Mouse (Mus musculus) hindbrain, embryonic 15.5 days (tissue): Measurements from ENCODE around the gene Helb. TPM values are rescaled to one million over a fixed set of nuclear protein-coding genes. Genes with fewer than 3 reads are reported as not detected.

Experiments
- polyA plus RNA-seq: library from polyadenylated mRNA; unstranded; fragments of >200 nt; fragmentation: Nextera tagmentation; extraction: Ambion mirVana; gene quantifications from 2 replicates; pipeline ENCODE4 v1.2.1, GENCODE M21; 2015

The Helb gene
- polyA plus RNA-seq, 1 experiment from 2014 or later, result 2.6 TPM

Other genes with a start within 250 kb of the Helb start
- gene Tmbim4, start 88.6 kb upstream of the Helb start, polyA plus RNA-seq, result 101 and 103 TPM in 2 replicates
- gene Irak3, start 89.1 kb upstream of the Helb start, polyA plus RNA-seq, result 0.25 and 0.42 TPM in 2 replicates
- 35.8 and 36.8 TPM in 2 replicates for gene Llph, start 114.1 kb upstream of the Helb start, polyA plus RNA-seq